Mouse (Mus musculus) G1E (cell line): ENCODE measurements around the gene Ldah.

Source experiments
- CTCF ChIP-seq: IDR thresholded peaks from 2 replicates; pipeline ENCODE4 v1.5.1; 2012; ENCODE audit warnings: low read depth, low read length, inconsistent platforms, mixed read lengths
- GATA1 ChIP-seq: IDR thresholded peaks from 2 replicates; pipeline ENCODE4 v1.6.1; 2012; ENCODE audit warnings: borderline replicate concordance, low read length, inconsistent platforms, mixed read lengths
- TAL1 ChIP-seq: conservative IDR thresholded peaks from 2 replicates; pipeline ENCODE4 v1.6.1; 2012; ENCODE audit warnings: low read depth, low read length, inconsistent platforms, mixed read lengths

DNA sequence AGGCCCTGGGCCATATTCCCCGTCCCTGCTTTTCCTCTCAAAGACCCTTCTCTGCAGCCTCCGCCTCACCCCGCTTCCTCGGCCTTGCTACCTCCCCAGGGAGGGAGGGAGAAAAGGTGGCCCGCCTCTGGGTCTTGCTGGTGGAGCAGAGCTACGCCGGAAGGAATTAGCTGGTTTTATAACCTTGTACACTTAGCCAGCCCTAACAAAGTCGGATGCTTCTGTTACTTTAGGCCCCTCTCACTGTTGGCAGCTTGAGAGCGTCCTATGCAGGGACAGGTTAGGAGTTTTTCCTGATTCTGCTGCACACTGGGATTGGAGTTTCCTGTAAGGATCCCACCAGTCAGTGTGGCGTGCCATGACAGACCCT, 92.2 kb downstream of the Ldah start:
- TF ChIP-seq CTCF (no peak), TAL1 (no peak), GATA1 (no peak)
